Mouse (Mus musculus) kidney, postnatal 0 days (tissue): ENCODE results near the gene Map3k12. TPM values are rescaled to one million over a fixed set of nuclear protein-coding genes. Genes with fewer than 3 reads are reported as not detected.

Source experiments
- ATAC-seq: fragments of 200-750 bp; cut with Nextera tagmentation; replicated peaks from 2 replicates; pipeline ENCODE4 v1.8.0; 2017; ENCODE audit warnings: low read depth, moderate number of reproducible peaks, moderate TSS enrichment, moderate library complexity; ENCODE audit not compliant: low FRiP score
- DNase-seq: peaks from one replicate; pipeline ENCODE4 v3.0.0-alpha.2; 2016; ENCODE audit warnings: low spot score
- H3K27ac ChIP-seq: fragments of 300-500 bp; sonication (generic); 2 replicates; pipeline ENCODE4 v1.5.1; 2014; ENCODE audit warnings: mild to moderate bottlenecking
- H3K27me3 ChIP-seq: fragments of 300-500 bp; sonication (generic); 2 replicates; pipeline ENCODE4 v1.6.1; 2014; ENCODE audit warnings: low read length, mixed read lengths; ENCODE audit not compliant: insufficient read depth
- H3K36me3 ChIP-seq: fragments of 300-500 bp; sonication (generic); 2 replicates; pipeline ENCODE4 v1.6.1; 2014; ENCODE audit warnings: low read length, mixed read lengths; ENCODE audit not compliant: insufficient read depth
- H3K4me1 ChIP-seq: fragments of 300-500 bp; sonication (generic); replicated peaks from 2 replicates; pipeline ENCODE4 v1.6.1; 2014; ENCODE audit warnings: antibody characterized with exemption, low read length, mixed read lengths; ENCODE audit not compliant: insufficient read depth
- H3K4me2 ChIP-seq: fragments of 300-500 bp; sonication (generic); 2 replicates; pipeline ENCODE4 v1.6.1; 2014; ENCODE audit warnings: mild to moderate bottlenecking, low read length, moderate library complexity, mixed read lengths
- H3K4me3 ChIP-seq: fragments of 300-500 bp; sonication (generic); replicated peaks from 2 replicates; pipeline ENCODE4 v1.5.1; 2014; ENCODE audit warnings: low read depth, low read length
- H3K9ac ChIP-seq: fragments of 300-500 bp; sonication (generic); 2 replicates; pipeline ENCODE4 v1.6.1; 2014; ENCODE audit warnings: low read depth, low read length
- H3K9me3 ChIP-seq: fragments of 300-500 bp; sonication (generic); replicated peaks from 2 replicates; pipeline ENCODE4 v1.6.1; 2016; ENCODE audit warnings: low read length, inconsistent platforms, mixed read lengths
- CTCF ChIP-seq: IDR thresholded peaks from 2 replicates; pipeline ENCODE4 v1.5.1; 2016; ENCODE audit warnings: antibody characterized with exemption, low read depth, mild to moderate bottlenecking, moderate library complexity
- WGBS: fragments of 180-500 bp; shearing (Covaris S2); extraction: QIAGEN DNeasy Blood & Tissue Kit; methylation state at CpG from one replicate; pipeline ENCODE4 v1.1.7; 2014; 5-methylcytosine and 5-hydroxymethylcytosine counted together
- polyA plus RNA-seq: library from polyadenylated mRNA; unstranded; fragments of >200 nt; fragmentation: Nextera tagmentation; extraction: Ambion mirVana; gene quantifications from 2 replicates; pipeline ENCODE4 v1.2.1, GENCODE M21; 2015

Map3k12 gene
- polyA plus RNA-seq, 1 experiment from 2014 or later: 7.8 TPM

DNA sequence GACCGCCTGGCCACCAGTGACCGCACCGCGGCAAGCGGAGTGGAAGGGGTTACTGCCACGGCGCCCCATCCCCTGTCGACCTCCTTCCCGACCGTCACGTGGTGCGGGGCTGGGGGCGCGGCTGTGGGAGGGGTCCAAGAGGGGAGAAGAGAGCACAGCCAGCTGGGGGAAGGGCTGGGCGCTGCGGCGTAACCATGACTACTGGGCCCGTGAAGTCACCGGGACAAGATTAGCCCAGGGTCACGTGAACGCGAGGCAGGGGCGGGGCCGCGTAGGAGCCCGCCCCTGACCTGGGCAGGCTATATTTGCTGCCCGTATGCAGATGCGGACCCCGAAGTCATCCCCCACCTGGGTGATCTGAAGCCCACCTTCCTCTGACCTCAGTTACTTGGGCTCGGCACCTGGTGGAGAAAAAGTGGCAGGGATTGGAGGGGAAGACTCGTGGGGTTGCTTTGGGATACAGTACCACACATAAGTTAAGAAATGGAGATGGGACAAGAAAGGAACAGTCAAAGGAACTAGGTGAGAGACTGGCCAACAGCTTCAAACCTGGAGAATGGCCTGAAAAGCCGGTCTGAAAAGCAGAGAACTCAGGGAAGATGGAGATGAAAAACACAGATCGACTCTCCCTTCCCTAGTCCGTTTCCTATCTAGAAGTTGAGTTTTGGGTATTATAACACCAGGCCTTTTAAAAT is 6.1 kb downstream of the Map3k12 start:
- H3K27me3 ChIP-seq: no peaks in the 10 kb centered on the region
- WGBS: 3% methylated on average over 34 of the region's 34 CpGs
- H3K9me3 ChIP-seq: no peaks in the 10 kb centered on the region
- ATAC-seq (peak; percentile 94), DNase-seq (peak; percentile 94)
- H3K36me3 ChIP-seq: no peaks in the 10 kb centered on the region
- peak overlapping the region; percentile 51 for H3K9ac ChIP-seq
- peak overlapping the region; percentile 90 for H3K4me2 ChIP-seq
- peak overlapping the region; percentile 78 for H3K27ac ChIP-seq
- peak overlapping the region; percentile 50 for H3K4me3 ChIP-seq
- no peak for TF ChIP-seq CTCF
- H3K4me1 ChIP-seq: peaks cover 25% of the 10 kb centered on the region

- DNase-seq: peak; percentile 38
- peak; percentile 43 for ATAC-seq
- Histone ChIP-seq H3K27me3 (no peaks in the 10 kb centered on the region), H3K4me3 (peak overlapping the region; percentile 50), H3K4me1 (peaks cover 23% of the 10 kb centered on the region), H3K36me3 (no peaks in the 10 kb centered on the region; the same call in 1 of the 2 replicates), H3K9me3 (no peaks in the 10 kb centered on the region), H3K4me2 (peak overlapping the region; percentile 90), H3K9ac (peak overlapping the region; percentile 51), H3K27ac (peak overlapping the region; percentile 78)
- no peak for TF ChIP-seq CTCF
- 7% methylated on average over 9 of the region's 9 CpGs for WGBS
Observed at GRCm38 (mm10) chr15:102510110-102510509, 6.8 kb downstream of the Map3k12 start.

- H3K4me1 ChIP-seq: peaks cover 23% of the 10 kb centered on the region
- no peak overlapping the region for H3K27ac ChIP-seq
- ATAC-seq: no peak
- H3K9me3 ChIP-seq: no peaks in the 10 kb centered on the region
- no peak for TF ChIP-seq CTCF
- H3K9ac ChIP-seq: no peak overlapping the region
- no peak for DNase-seq
- no peak overlapping the region for H3K4me2 ChIP-seq
- no peaks in the 10 kb centered on the region for H3K27me3 ChIP-seq
- H3K36me3 ChIP-seq: peaks cover 12% of the 10 kb centered on the region
- H3K4me3 ChIP-seq: no peak overlapping the region
- 86% methylated on average over 3 of the region's 3 CpGs for WGBS
Observed at GRCm38 (mm10) chr15:102508336-102508735, 8.5 kb downstream of the Map3k12 start.

DNA sequence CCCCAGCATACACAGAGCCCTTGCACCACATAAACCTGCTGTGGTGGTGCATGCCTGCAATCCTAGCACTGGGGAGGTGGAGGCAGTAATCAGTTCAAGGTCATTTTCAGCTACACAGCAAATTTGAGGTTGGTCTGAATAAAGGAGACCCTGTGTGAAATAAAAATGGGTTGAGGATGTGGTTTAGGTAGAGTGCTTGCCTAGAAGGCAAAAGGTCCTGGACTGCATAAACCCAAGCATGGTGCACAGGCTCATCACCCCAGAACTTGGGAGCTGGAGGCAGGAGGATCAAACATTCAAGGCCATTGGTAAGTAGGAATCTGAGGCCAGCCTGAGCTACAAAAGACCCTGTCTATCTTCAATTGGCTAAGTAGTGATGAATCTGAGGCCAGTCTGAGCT is 9.3 kb downstream of the Map3k12 start:
- no peak overlapping the region for H3K4me3 ChIP-seq
- no peak for DNase-seq
- ATAC-seq: no peak
- no peak overlapping the region for H3K4me2 ChIP-seq
- TF ChIP-seq CTCF: no peak
- peaks cover 15% of the 10 kb centered on the region for H3K36me3 ChIP-seq
- H3K27me3 ChIP-seq: no peaks in the 10 kb centered on the region
- no peaks in the 10 kb centered on the region for H3K9me3 ChIP-seq
- H3K9ac ChIP-seq: no peak overlapping the region
- H3K27ac ChIP-seq: no peak overlapping the region
- H3K4me1 ChIP-seq: peaks cover 18% of the 10 kb centered on the region

- no peak overlapping the region for H3K9ac ChIP-seq
- H3K4me1 ChIP-seq: peaks cover 13% of the 10 kb centered on the region
- no peak overlapping the region for H3K27ac ChIP-seq
- H3K4me2 ChIP-seq: no peak overlapping the region
- no peaks in the 10 kb centered on the region for H3K9me3 ChIP-seq
- H3K4me3 ChIP-seq: no peak overlapping the region
- ATAC-seq (no peak), DNase-seq (no peak)
- TF ChIP-seq CTCF: no peak
- no peaks in the 10 kb centered on the region for H3K27me3 ChIP-seq
- H3K36me3 ChIP-seq: peaks cover 19% of the 10 kb centered on the region
- 93% methylated on average over 1 of the region's 1 CpGs for WGBS
Observed at GRCm38 (mm10) chr15:102506864-102507263, 10.0 kb downstream of the Map3k12 start.

- peaks cover 22% of the 10 kb centered on the region for H3K36me3 ChIP-seq
- peaks cover 11% of the 10 kb centered on the region; the same call in 1 of the 2 replicates for H3K4me1 ChIP-seq
- no peak overlapping the region for H3K4me3 ChIP-seq
- WGBS: 10% methylated on average over 2 of the region's 2 CpGs
- peak; percentile 27 for DNase-seq
- no peak for ATAC-seq
- no peak overlapping the region for H3K4me2 ChIP-seq
- H3K9ac ChIP-seq: no peak overlapping the region
- no peaks in the 10 kb centered on the region for H3K27me3 ChIP-seq
- no peak overlapping the region for H3K27ac ChIP-seq
- H3K9me3 ChIP-seq: no peaks in the 10 kb centered on the region
- no peak for TF ChIP-seq CTCF
Observed at GRCm38 (mm10) chr15:102506464-102506830, 10.4 kb downstream of the Map3k12 start.
